Mouse (Mus musculus): ENCODE results near the gene Usp7.

DNA sequence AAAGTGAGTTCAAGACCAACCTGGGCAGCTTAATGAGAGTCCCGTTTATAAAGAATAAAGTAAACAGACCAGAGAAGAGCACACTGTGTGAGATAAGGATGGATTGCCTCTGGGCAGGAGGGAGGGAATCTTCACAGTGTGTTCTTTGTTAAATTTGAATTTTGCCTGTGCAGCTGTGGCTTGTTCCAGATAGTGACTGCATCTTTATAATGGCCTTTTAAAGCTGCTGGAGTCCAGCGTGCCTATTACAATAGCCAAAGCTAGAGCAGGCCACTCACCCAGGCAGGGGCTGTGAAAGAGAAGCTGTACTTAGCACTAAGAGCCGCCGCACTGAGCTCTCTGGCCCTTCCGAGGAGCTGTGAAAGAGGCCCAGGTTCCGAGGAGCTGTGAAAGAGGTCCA lies 146.6 kb downstream of the Usp7 start:
- TF ChIP-seq CTCF (conservative IDR thresholded peaks at IDR 0.05; ENCODE audit: insufficient read depth, insufficient read length, low read depth, low read length) = no peak
- no peak for TF ChIP-seq POLR2A (IDR thresholded peaks at IDR 0.05; ENCODE audit: low read depth, low read length)
